Mouse (Mus musculus) ES-E14 (cell line): ENCODE results near the gene A730071L15Rik. TPM values are rescaled to one million over a fixed set of nuclear protein-coding genes. Genes with fewer than 3 reads are reported as not detected.

ENCODE experiments used
- DNase-seq: peaks from one replicate; pipeline ENCODE4 v3.0.0-alpha.2; 2013; ENCODE audit warnings: low read depth, low spot score
- H3K27ac ChIP-seq: 2 replicates; pipeline ENCODE4 v1.5.1; 2012; ENCODE audit warnings: low read depth, mild to moderate bottlenecking, low read length, moderate library complexity, mixed read lengths; ENCODE audit not compliant: poor library complexity, insufficient read depth, severe bottlenecking
- H3K36me3 ChIP-seq: 2 replicates; pipeline ENCODE4 v1.6.1; 2012; ENCODE audit warnings: mild to moderate bottlenecking, low read length, moderate library complexity, mixed read lengths; ENCODE audit not compliant: control insufficient read depth, poor library complexity, insufficient read depth, severe bottlenecking
- H3K4me1 ChIP-seq, 2 experiments: fragments of 150-350 bp in 1 of 2; sonication (generic) in 1 of 2; 2 replicates each; pipeline ENCODE4 v1.6.1; 2012; ENCODE audit warnings: low read length in 2 of 2, mild to moderate bottlenecking in 1 of 2, mixed read lengths in 1 of 2; ENCODE audit not compliant: control insufficient read depth in 2 of 2, insufficient read depth in 2 of 2, poor library complexity in 1 of 2
- H3K4me3 ChIP-seq, 2 experiments: fragments of 150-350 bp in 1 of 2; sonication (generic) in 1 of 2; 2 replicates each; pipeline ENCODE4 v1.5.1; 2012; ENCODE audit warnings: low read length in 2 of 2, low read depth in 1 of 2, mild to moderate bottlenecking in 1 of 2, mixed read lengths in 1 of 2; ENCODE audit not compliant: insufficient read depth in 1 of 2, poor library complexity in 1 of 2, severe bottlenecking in 1 of 2
- H3K9ac ChIP-seq: 2 replicates; pipeline ENCODE4 v1.6.1; 2012; ENCODE audit warnings: low read depth, mild to moderate bottlenecking, low read length, mixed read lengths; ENCODE audit not compliant: poor library complexity, insufficient read depth, severe bottlenecking
- H3K9me3 ChIP-seq: fragments of 150-350 bp; sonication (generic); 2 replicates; pipeline ENCODE4 v1.6.1; 2012; ENCODE audit warnings: low read depth, mild to moderate bottlenecking, low read length; ENCODE audit not compliant: control insufficient read depth, insufficient read depth
- CHD2 ChIP-seq: IDR thresholded peaks from 2 replicates; pipeline ENCODE4 v1.6.1; 2014; ENCODE audit warnings: mild to moderate bottlenecking, low read depth, low read length, inconsistent platforms
- HCFC1 ChIP-seq: IDR thresholded peaks from 2 replicates; pipeline ENCODE4 v1.6.1; 2012; ENCODE audit warnings: low read length, inconsistent platforms, borderline replicate concordance; ENCODE audit not compliant: insufficient read depth
- MAFK ChIP-seq: IDR thresholded peaks from 2 replicates; pipeline ENCODE4 v1.6.1; 2014; ENCODE audit warnings: mild to moderate bottlenecking, low read depth, low read length, inconsistent platforms; ENCODE audit not compliant: insufficient read depth
- ZC3H11A ChIP-seq: IDR thresholded peaks from 2 replicates; pipeline ENCODE4 v1.6.1; 2012; ENCODE audit warnings: low read depth, mild to moderate bottlenecking, inconsistent platforms, low read length, borderline replicate concordance
- ZNF384 ChIP-seq: IDR thresholded peaks from 2 replicates; pipeline ENCODE4 v1.6.1; 2012; ENCODE audit warnings: low read depth, low read length, inconsistent platforms
- in situ Hi-C, 2 experiments: fragments of 600-800 bp; cut with MboI; formaldehyde crosslinking; loops; one replicate each; pipeline ENCODE4 v1.15.1; 2025; ENCODE audit warnings: low sequenced_read_pairs in 2 of 2, inconsistent platforms in 1 of 2; ENCODE audit not compliant: unreplicated experiment in 2 of 2
- total RNA-seq: library from RNA; depleted of rRNA; stranded (reverse); fragments of 300-350 nt; gene quantifications from 2 replicates; pipeline ENCODE4 v1.2.3, GENCODE M21; 2012

A730071L15Rik gene
- total RNA-seq, 1 experiment = 0.58 TPM

- no peak for TF ChIP-seq ZC3H11A
- no peak for TF ChIP-seq CHD2
- no peak for TF ChIP-seq MAFK
- TF ChIP-seq HCFC1 = no peak
- Histone ChIP-seq H3K36me3 (no peaks in the 10 kb centered on the region), H3K27ac (no peak overlapping the region)
Observed at GRCm38 (mm10) chr11:6158515-6158914, 41.3 kb upstream of the A730071L15Rik start.

GRCm38 (mm10) chr11:6159704-6160275 lies 40.0 kb upstream of the A730071L15Rik start:
- Histone ChIP-seq H3K4me3 (no peak overlapping the region), H3K9me3 (no peaks in the 10 kb centered on the region), H3K4me1 (peaks cover 16 to 29% of the 10 kb centered on the region in 2 experiments; a peak in 3 of 4 replicates), H3K27ac (no peak overlapping the region), H3K9ac (no peak overlapping the region), H3K36me3 (no peaks in the 10 kb centered on the region)
- no peak for DNase-seq
- in situ Hi-C loops = no loop called here
- TF ChIP-seq HCFC1 (no peak), ZC3H11A (no peak), ZNF384 (no peak), MAFK (no peak), CHD2 (no peak)

More at GRCm38 (mm10) chr11:6158515-6158914, 41.3 kb upstream of the A730071L15Rik start:
- no peak overlapping the region for H3K9ac ChIP-seq
- in situ Hi-C loops = no loop called here
- no peaks in the 10 kb centered on the region for H3K9me3 ChIP-seq
- H3K4me1 ChIP-seq = peaks cover 19 to 36% of the 10 kb centered on the region in 2 experiments; a peak in 3 of 4 replicates
- DNase-seq = no peak
- no peak overlapping the region for H3K4me3 ChIP-seq

GRCm38 (mm10) chr11:6160663-6161271 lies 39.1 kb upstream of the A730071L15Rik start:
- H3K9ac ChIP-seq = no peak overlapping the region
- no peaks in the 10 kb centered on the region for H3K9me3 ChIP-seq
- no peak for TF ChIP-seq HCFC1
- TF ChIP-seq ZC3H11A = no peak
- TF ChIP-seq MAFK = no peak
- no peak for TF ChIP-seq CHD2
- no peak for TF ChIP-seq ZNF384
- no peak overlapping the region for H3K4me3 ChIP-seq
- DNase-seq = no peak
- H3K27ac ChIP-seq = no peak overlapping the region; the same call in 1 of the 2 replicates
- H3K36me3 ChIP-seq = no peaks in the 10 kb centered on the region
- in situ Hi-C loops = no loop called here
- peaks cover 13 to 26% of the 10 kb centered on the region in 2 experiments; a peak in 3 of 4 replicates for H3K4me1 ChIP-seq

- Histone ChIP-seq H3K4me1 (peaks cover 13 to 26% of the 10 kb centered on the region in 2 experiments; a peak in 3 of 4 replicates), H3K27ac (no peak overlapping the region), H3K9ac (no peak overlapping the region), H3K36me3 (no peaks in the 10 kb centered on the region), H3K4me3 (no peak overlapping the region), H3K9me3 (no peaks in the 10 kb centered on the region)
- DNase-seq = no peak
- no peak for TF ChIP-seq ZC3H11A
- in situ Hi-C loops = no loop called here
Observed at GRCm38 (mm10) chr11:6161549-6161948, 38.3 kb upstream of the A730071L15Rik start.

GRCm38 (mm10) chr11:6163062-6163461 lies 36.8 kb upstream of the A730071L15Rik start:
- in situ Hi-C loops = no loop called here

More at GRCm38 (mm10) chr11:6163062-6163461, 36.8 kb upstream of the A730071L15Rik start:
- peaks cover 15 to 22% of the 10 kb centered on the region in 2 experiments; a peak in 3 of 4 replicates for H3K4me1 ChIP-seq
- no peak overlapping the region for H3K27ac ChIP-seq
- no peak for DNase-seq
- H3K9me3 ChIP-seq = no peaks in the 10 kb centered on the region
- no peak for TF ChIP-seq ZNF384
- TF ChIP-seq HCFC1 = no peak
- TF ChIP-seq MAFK = no peak
- TF ChIP-seq CHD2 = no peak
- no peak for TF ChIP-seq ZC3H11A
- no peaks in the 10 kb centered on the region for H3K36me3 ChIP-seq
- H3K9ac ChIP-seq = no peak overlapping the region
- H3K4me3 ChIP-seq = no peak overlapping the region
